Mouse (Mus musculus) liver (tissue): Measurements from ENCODE around the gene Enho.

Source experiments
- DNase-seq: peaks from one replicate; pipeline ENCODE4 v3.0.0-alpha.2; 2020; ENCODE audit warnings: mixed read lengths

Gene Enho

DNA sequence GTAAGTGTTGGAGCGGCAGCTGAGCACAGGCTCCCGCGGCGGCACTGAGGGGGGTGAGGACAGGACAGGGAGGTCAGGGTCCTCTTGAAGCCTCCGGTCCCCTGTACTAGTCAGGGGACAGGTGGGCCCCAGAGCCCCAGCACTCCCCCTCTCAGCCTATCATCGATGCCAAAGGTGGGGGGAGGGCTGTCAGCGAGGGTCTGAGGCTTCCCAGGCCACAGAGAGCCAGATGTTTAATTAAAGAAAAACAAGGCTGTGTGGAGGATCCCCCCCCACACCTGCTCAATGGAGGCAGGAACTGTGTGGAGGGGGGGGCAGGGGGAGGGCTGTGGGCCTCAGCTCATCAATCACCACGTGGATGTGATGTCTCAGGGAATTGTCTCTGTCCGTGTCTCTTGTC, 23.5 kb upstream of the Enho start:
- DNase-seq = no peak

DNA sequence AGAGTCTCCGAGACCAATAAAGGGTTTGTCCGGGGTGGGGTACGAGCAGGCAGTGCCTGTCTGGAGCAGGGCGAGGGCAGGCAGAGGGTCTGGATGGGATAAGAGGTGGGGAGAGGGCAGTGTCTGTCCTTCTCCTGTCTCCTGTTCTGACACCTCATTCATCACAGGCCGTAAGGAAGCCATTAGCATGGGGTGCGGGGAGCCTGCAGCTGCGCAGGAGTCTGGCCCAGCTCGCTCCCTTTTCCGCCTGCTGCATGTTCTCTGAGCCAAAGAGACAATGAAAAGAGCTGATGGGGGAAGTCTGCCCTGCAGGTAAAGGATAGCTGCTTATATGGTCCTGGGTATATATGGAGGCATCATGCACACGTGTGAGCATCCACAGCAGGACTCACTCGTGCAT, 22.6 kb upstream of the Enho start:
- no peak for DNase-seq

DNA sequence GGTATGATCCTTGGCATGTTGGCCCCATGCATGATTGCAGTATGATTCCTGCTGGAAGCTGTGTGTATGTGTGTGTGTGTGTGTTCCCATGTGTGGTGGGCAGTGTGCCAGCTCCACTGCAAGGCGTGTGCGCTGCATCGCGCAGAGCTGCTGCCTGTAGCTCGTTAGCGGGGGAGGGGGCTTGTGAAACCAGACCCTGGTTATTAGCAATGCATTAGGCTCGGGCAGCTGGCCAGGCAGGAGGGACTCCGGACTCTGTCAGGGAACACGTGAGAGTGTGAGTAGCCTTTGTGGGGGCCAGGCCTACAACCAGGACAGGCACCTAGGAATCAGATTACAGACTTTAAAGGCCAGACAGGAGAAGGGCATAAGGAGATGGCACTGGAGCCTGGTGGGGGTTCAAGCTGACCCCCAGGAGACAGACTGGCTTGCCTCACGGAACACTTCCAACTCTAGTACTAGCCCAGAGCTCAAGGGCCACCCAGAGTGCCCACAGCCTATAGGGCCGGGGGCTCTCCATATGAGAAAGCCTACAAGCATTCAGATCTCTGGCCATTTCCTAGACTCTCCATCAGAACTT, 20.8 kb upstream of the Enho start:
- peak; percentile 67 for DNase-seq

DNA sequence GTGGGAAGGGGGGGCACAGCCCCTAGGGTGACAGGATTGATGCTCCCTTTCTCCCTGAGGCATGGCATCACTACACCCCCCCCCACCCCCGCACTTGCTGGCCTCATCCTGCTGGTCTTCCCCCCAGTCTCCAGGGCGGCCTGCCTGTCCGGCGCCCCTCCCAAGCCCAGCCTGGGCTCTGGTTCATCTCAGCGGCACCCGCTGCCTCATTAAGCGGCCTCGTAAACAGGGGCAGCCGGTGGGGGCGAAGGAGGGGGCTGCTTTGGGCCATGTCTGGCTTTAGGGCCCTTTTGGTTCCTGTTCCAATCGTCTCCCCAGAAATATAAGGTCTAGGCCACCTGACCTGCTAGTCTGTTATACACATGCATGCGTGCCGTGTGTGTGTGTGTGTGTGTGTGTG, 19.4 kb upstream of the Enho start:
- no peak for DNase-seq

DNA sequence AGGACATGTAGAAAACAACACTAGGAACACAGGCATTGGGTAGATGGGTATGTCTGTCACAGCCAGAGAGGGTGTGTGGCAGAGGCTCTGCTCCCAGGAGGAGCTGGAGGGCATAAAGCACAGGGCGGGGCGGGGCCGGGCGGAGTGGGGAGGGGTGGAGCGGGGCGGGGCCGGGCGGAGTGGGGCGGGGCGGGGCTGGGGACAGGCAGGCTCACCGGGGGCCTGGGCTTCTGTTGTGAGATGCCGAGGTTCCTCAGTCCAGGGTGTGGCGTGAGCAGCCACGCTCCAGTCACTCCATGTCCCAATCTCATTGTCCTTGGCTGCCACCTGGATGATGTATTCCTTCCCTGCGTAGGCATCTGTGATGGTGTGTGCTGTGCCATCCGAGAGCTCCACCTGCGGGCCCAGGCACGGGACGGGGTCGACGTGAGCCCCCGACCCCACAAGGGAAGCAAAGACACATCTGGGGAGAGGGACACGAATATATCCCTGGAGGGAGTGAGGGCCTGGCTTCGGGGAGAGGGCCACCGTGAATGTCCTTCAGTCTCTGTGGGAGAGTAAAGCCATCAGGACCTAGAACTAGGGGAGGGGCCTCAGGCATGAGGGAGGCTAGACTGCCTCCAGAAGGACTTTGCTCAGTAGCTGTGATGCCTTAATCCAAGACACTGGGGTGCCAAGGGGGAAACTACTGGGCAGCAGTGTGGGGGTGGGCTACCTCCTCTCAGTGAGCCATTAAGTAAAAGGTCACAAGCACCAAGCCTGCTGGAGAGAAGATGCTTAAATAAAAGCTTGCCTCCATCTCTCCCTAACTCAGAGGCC, 18.7 kb upstream of the Enho start:
- DNase-seq = peak; percentile 53

GRCm38 (mm10) chr4:41655525-41655924, 15.4 kb upstream of the Enho start:
- DNase-seq = no peak

GRCm38 (mm10) chr4:41654217-41654616, 14.1 kb upstream of the Enho start:
- DNase-seq = peak; percentile 54

GRCm38 (mm10) chr4:41653730-41654129, 13.6 kb upstream of the Enho start:
- no peak for DNase-seq

- peak; percentile 64 for DNase-seq
Observed at GRCm38 (mm10) chr4:41653296-41653695, 13.2 kb upstream of the Enho start.

- DNase-seq = no peak
Observed at GRCm38 (mm10) chr4:41648627-41649026, 8.5 kb upstream of the Enho start.

DNA sequence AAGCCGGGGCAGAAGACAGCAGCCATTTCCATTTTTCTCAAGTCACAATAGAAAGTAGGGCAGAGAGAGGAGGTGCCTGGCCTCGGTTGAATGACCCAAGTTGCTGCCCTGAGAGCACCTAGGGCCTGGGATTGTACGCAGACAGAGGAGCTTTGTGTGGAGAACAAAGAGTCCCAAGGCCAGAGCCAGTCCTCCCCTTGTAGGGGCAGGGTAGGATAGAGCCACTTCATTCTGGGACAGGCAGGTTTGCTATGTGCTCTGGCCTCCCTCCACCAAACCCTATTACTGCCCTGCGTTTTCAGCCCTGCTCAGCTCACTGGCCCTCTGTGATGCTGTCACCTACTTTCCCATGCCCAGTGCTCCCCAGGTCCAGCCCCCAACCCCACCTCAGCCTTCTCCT, 8.0 kb upstream of the Enho start:
- DNase-seq = no peak

DNA sequence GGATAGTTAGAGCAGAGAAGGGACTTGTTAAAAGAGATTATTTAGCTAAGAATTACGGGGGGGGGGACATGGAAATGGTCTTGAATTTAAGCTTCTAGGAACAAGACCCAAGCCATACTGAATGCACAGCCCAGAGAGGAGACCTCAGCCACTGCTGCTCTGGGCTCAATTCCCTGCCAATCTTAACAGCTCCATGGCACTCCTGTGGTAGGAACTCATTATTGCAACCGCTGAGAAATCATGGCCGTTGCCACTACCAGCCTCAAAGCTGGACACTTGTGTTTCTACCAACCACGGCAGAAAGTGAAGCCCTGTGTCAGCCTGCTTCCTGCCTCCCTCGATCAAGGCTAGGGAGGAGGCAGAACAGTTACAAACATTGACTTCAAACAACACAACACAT, 5.4 kb upstream of the Enho start:
- DNase-seq = no peak

- no peak for DNase-seq
Observed at GRCm38 (mm10) chr4:41641199-41641822, 1.2 kb upstream of the Enho start.

DNA sequence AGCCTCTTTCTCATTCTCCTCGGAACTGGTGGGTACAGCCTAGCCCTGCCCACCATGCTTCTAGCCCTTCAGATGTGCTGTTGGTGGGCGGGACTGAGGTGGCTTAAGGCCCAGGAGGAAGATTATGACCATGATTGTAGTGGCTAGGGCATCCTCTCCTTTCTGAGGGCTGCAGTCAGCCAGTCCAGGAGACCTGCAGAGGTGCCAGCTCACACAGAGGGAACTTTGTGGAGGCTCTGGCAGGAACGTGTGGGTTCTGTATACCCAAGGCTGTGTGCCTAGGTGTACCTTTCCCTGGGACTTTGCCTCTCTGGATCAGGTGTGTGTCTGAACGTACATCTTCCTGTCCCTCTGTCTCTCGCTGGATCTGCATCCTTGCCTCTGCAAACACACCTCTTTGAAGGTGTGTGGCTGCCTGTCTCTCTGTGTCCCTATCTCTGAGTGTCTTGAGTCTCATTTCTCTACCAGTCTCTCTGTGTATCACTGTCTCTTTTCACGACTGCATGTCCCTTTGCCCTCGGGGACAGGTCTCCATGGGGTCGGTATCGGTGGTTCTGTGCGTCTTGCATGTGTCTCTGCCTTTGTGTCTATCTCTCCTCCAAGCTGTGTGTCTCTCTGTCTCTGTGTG, 796 bp downstream of the Enho start:
- no peak for DNase-seq

DNA sequence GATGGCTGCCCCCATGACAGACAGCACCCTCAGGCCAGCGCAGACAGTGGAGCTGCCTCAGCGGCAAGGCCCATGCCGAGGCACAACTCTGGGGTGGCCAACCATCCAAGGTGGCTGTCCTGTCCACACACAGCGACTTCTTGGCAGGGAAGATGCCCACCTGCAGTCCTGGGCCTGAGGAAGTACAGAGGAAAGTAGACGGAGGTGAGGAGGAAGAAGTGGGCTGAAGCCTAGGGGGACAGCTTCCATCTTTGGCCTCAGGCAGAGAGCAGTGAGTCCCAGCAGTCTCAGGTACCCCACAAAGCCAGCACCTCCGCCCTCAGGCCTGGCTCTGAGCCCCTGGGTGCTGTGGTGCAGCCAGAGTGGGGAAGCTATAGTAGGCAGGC, 1.3 kb downstream of the Enho start:
- DNase-seq = no peak

DNA sequence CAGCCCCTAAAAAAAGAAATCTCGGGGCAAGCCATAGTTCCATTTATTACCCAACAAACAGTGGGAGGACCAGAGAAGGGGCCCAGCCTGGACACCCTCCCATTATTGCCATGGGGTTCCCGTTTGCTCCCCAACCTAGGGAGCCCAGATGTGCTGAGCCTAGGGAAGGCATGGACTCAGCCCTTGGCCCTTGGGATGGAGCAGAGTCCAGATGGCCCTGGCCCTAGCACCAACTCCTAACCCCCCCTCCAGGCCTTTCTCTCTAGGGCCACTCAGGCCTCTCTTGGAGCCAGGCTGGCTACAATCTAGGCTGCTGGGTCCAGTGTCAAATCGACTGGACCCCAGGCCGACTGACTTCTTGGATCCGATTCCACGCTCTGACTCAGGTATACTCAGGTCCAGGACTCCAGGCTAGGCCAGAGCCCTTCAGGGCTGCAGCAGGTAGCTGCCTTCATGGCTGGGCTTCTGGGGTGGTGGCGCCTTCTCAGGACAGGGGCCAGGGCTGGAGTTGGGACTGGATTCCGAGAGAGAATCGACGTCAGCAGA, 1.9 kb downstream of the Enho start:
- no peak for DNase-seq

DNA sequence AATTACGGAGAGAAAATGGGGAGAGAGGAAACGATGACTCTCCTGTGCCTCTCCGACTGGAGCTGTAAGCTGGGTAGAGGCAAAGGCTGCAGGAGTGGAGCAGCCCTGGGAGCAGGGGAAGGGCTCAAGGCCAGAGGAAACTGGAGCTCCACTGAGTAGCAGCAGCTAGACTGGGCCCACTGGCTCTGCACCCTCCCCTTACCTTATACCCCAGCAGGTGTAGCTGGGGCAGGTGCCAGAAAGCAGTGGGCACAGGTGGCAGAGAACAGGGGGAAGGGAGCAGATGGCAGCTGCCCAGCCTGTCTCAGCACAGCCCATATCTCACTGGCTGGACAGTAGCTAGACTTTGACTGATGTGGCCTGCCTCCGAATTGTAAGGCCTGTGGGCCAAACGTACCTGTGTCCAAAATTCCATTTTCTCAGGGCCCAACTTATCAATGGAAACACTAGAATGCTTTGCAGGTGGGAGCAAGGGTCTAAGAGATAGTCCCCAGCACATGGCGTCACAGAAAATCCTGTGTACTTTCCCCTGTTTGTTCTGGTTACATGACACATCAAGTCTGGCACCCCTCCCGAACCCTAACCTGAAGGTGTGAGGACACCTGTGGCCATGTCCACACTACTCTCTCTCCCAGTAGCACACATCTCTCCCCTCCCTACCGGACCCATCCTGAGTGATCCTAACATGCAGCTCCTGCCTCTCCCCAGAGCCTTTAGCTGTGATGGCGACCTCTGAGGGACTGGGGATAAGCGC, 3.1 kb downstream of the Enho start:
- no peak for DNase-seq

DNA sequence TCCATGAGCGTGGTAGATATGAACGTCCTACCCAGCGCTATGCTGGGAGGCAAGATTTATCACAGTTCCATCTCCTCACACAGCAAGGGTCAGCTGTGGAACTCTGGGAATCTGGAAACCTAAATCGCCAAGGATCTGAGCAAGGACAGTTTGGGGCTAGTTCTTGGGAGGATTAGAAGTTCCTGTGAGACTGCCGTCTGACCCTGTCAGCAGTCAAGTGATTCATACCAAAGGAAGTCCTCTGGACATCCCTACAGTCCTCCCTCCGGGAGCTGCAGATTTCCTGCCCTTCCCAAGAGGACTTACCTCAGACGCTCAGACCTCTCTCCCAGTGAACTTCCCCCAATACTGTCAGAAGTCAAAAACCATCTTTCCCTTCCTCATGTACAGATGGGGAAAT, 3.8 kb downstream of the Enho start:
- no peak for DNase-seq

DNA sequence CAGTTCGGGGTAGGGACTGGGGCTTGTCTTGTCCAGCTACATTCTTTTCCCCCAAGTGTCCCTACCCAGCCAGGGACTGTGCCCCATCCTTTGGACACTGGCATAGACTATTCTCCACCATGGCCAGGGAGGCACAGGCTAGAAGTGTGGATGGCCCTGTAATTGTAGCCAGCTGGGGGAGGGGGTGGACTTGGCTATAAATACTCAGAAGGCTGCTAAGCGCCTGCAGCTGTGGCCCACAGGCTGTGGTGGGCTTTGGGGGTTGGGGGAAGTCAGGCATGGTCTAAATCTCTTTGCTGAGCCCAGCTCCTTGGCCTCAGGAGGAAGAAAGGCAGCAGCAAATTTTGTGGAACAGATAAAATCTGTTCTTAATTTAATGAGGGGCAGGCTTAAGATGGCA, 4.2 kb downstream of the Enho start:
- DNase-seq = no peak

GRCm38 (mm10) chr4:41635224-41635623, 4.9 kb downstream of the Enho start:
- DNase-seq = no peak

DNA sequence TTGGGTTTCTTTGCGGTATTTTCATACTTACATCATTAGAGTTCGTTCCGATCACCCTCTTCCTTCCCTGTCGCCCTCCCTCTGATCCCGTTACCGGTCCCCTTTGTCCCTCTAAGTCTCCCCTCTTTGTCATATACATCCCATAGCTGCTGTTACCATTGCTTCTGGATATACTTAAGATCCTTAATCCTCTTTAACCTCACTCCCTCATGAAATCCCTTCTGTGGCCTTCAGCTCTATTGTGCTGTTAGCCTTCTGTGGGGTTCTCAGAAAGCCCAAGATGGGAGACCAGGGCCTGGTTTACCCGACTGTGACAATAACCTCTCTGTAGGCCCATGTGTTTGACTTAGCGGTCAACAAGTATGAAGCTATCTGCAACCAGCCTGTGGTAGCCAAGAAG, 5.5 kb downstream of the Enho start:
- no peak for DNase-seq

DNA sequence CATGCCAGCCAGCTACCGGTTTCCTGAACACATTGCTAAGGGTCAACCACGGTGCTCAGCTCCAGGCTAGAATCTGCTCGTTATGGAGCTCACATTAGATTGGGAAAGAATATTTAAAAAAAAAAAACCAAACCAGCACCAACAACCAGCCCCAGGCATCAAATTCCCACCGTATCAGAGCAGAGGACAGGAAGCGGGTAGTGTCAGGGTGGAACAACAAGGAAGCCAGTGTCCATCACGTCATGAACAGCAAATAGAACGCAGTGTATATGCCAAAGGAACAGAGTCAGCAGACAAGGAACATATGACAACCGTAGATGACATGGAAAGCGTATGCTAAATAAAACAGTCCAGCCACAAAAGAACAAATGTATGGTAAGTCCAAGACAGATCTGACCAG, 7.1 kb downstream of the Enho start:
- DNase-seq = no peak

DNA sequence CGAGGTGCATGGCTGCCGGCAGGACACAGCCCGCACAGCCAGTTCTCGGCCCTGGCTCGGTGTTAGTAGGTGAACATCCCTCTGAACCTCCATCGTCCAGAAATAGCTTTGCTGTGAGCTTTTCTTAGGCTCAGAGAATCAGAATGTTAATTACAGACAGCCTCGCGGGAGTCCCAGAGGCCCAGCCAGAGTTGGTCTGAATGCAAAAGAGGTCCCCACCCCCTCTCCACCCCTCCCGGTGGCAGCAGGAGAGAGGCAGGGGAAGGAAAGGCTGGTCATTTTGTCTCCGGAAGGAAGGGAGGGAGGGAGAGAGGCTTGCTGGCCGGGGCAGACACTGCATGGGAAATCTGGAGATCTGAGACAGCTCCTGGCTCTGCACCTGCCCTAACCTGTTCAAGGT, 8.7 kb downstream of the Enho start:
- DNase-seq = no peak
